Mouse (Mus musculus) right cerebral cortex, adult 18-20 months (tissue): ENCODE measurements around the gene Prkn.

ENCODE experiments used
- DNase-seq: peaks from one replicate; pipeline ENCODE4 v3.0.0; 2022; ENCODE audit warnings: mixed read lengths

The Prkn gene

GRCm38 (mm10) chr17:10997291-10997690 lies 157.1 kb downstream of the Prkn start:
- no peak for DNase-seq

GRCm38 (mm10) chr17:11023371-11023770 lies 183.2 kb downstream of the Prkn start:
- DNase-seq: no peak

GRCm38 (mm10) chr17:11029348-11029747 lies 189.2 kb downstream of the Prkn start:
- no peak for DNase-seq

GRCm38 (mm10) chr17:11030936-11031335 lies 190.8 kb downstream of the Prkn start:
- DNase-seq: no peak

- no peak for DNase-seq
These were observed 192.2 kb downstream of the Prkn start for GRCm38 (mm10) chr17:11032366-11032765.

GRCm38 (mm10) chr17:11033594-11033993 lies 193.4 kb downstream of the Prkn start:
- no peak for DNase-seq

GRCm38 (mm10) chr17:11038272-11038671 lies 198.1 kb downstream of the Prkn start:
- no peak for DNase-seq

GRCm38 (mm10) chr17:11058986-11059385 lies 218.8 kb downstream of the Prkn start:
- DNase-seq: no peak

- DNase-seq: no peak
These were observed 227.0 kb downstream of the Prkn start for GRCm38 (mm10) chr17:11067076-11067703.

GRCm38 (mm10) chr17:11067704-11068475 lies 227.7 kb downstream of the Prkn start:
- DNase-seq: peak; percentile 37

- no peak for DNase-seq
These were observed 230.8 kb downstream of the Prkn start for GRCm38 (mm10) chr17:11070996-11071395.

- DNase-seq: peak; percentile 64
These were observed 236.2 kb downstream of the Prkn start for GRCm38 (mm10) chr17:11076319-11076903.

GRCm38 (mm10) chr17:11086492-11086891 lies 246.3 kb downstream of the Prkn start:
- no peak for DNase-seq

GRCm38 (mm10) chr17:11087088-11087487 lies 246.9 kb downstream of the Prkn start:
- DNase-seq: no peak

GRCm38 (mm10) chr17:11087823-11088222 lies 247.6 kb downstream of the Prkn start:
- DNase-seq: peak; percentile 23

- DNase-seq: no peak
These were observed 249.2 kb downstream of the Prkn start for GRCm38 (mm10) chr17:11089361-11089760.

- peak; percentile 53 for DNase-seq
These were observed 252.7 kb downstream of the Prkn start for GRCm38 (mm10) chr17:11092900-11093299.

- no peak for DNase-seq
These were observed 253.1 kb downstream of the Prkn start for GRCm38 (mm10) chr17:11093321-11093720.

GRCm38 (mm10) chr17:11107007-11107406 lies 266.8 kb downstream of the Prkn start:
- DNase-seq: no peak

GRCm38 (mm10) chr17:11107916-11108315 lies 267.7 kb downstream of the Prkn start:
- peak; percentile 63 for DNase-seq

- DNase-seq: no peak
These were observed 277.3 kb downstream of the Prkn start for GRCm38 (mm10) chr17:11117508-11117907.

- DNase-seq: peak; percentile 54
These were observed 283.9 kb downstream of the Prkn start for GRCm38 (mm10) chr17:11124048-11124447.

- DNase-seq: no peak
These were observed 287.0 kb downstream of the Prkn start for GRCm38 (mm10) chr17:11127217-11127616.

GRCm38 (mm10) chr17:11130919-11131318 lies 290.7 kb downstream of the Prkn start:
- DNase-seq: no peak
